Mouse (Mus musculus) CD8-positive naive resting alpha-beta T cell, adult 57 days (primary cell): ENCODE data around the gene Slc22a7. TPM values are rescaled to one million over a fixed set of nuclear protein-coding genes. Genes with fewer than 3 reads are reported as not detected.

Source experiments
- total RNA-seq: library from RNA; stranded (reverse); gene quantifications from one replicate; pipeline ENCODE4 v1.2.4, GENCODE M21; 2023

Slc22a7 gene
- total RNA-seq = not detected

GRCm38 (mm10) chr17:46438298-46438873 lies at the start of gene Slc22a7:
Slc22a7 (minus strand) TSS chr17:46438457.

DNA sequence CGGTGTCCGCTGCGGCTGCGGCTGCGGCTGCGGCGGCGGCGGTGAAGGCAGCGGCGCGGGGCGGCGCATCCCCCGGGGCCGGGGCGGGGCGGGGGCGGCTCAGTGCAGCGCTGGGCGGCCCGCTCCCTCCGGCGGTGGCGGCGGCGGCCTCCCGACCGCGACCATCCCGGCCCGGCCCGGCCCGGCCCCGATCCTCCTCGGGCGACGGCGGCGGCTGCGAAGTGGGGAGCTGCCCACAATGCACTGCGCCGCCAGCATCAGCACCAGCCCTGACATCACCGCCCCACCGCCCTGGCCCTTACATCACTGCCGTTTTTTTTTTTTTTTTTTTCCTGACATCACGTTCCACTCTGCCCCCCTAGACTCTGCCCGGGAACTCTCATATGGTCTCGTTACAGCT lies 49.2 kb upstream of the Slc22a7 start, which contains the start of gene Ttbk1:
Gene Ttbk1, minus strand, starts transcription at position 245 of the 400 bp plus-strand sequence.

DNA sequence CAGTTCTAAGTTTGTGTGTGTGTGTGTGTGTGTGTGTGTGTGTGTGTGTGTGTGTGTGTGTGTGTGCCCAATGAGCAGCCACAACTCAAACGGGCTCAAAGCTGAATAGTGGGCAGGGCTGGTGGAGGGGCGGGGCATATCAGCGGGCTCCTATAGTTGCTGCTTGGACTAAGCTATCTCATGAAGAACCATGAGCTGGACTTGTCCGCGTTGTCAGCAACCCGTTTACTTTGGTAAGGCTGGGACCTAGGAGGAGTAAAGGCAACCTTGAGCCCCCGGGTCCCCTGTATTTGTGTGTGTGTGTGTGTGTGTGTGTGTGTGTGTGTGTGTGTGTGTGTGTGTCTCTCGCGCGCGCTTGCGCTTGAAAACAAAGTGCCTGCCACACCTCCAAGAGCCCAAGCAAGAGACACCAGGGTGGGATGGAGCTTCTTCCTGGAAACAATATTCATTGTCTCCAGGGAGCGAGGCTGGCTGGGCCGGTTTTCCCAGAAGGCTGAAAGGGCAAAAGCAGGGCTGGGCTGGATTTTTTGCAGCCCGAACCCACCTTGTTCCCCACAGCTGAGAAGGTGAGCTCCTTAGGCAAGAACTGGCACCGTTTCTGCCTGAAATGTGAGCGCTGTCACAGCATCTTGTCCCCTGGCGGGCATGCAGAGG lies 9.4 kb downstream of the Slc22a7 start, which contains the start of gene Crip3:
Gene Crip3, plus strand, starts transcription at position 166 of the 654 bp plus-strand sequence.

GRCm38 (mm10) chr17:46383294-46384060 lies 54.8 kb downstream of the Slc22a7 start, which contains the start of gene Zfp318:
Zfp318 (plus strand) TSS chr17:46383731.

Other genes with a start within 250 kb of the Slc22a7 start
- 12.9 TPM for gene Polh, start 235.8 kb downstream of the Slc22a7 start, total RNA-seq
- gene Xpo5, start 235.7 kb downstream of the Slc22a7 start, total RNA-seq = 35.8 TPM
- 64.0 TPM for gene Polr1c, start 190.4 kb downstream of the Slc22a7 start, total RNA-seq
- gene Yipf3, start 190.4 kb downstream of the Slc22a7 start, total RNA-seq = 91.2 TPM
- gene Lrrc73, start 184.9 kb downstream of the Slc22a7 start, total RNA-seq = 1.4 TPM
- gene Tjap1, start 155.4 kb downstream of the Slc22a7 start, total RNA-seq = 44.1 TPM
- not detected for gene Dlk2, start 141.0 kb downstream of the Slc22a7 start, total RNA-seq
- gene Abcc10, start 110.1 kb downstream of the Slc22a7 start, total RNA-seq = 14.4 TPM
- 56.7 TPM for gene Zfp318, start 54.7 kb downstream of the Slc22a7 start, total RNA-seq
- gene Crip3, start 9.5 kb downstream of the Slc22a7 start, total RNA-seq = not detected
- gene Ttbk1, start 49.2 kb upstream of the Slc22a7 start, total RNA-seq = 0.18 TPM
- gene Dnph1, start 58.3 kb upstream of the Slc22a7 start, total RNA-seq = not detected
- gene Cul9, start 107.9 kb upstream of the Slc22a7 start, total RNA-seq = 20.4 TPM
- 66.8 TPM for gene Srf, start 117.7 kb upstream of the Slc22a7 start, total RNA-seq
- gene Ptk7, start 191.0 kb upstream of the Slc22a7 start, total RNA-seq = not detected
- 15.0 TPM for gene Klc4, start 207.6 kb upstream of the Slc22a7 start, total RNA-seq
- 31.6 TPM for gene Mrpl2, start 207.8 kb upstream of the Slc22a7 start, total RNA-seq
- gene Cul7, start 211.9 kb upstream of the Slc22a7 start, total RNA-seq = 7.3 TPM
- gene Rrp36, start 235.9 kb upstream of the Slc22a7 start, total RNA-seq = 34.8 TPM
- 31.5 TPM for gene Mea1, start 240.3 kb upstream of the Slc22a7 start, total RNA-seq
- 46.1 TPM for gene Klhdc3, start 242.5 kb upstream of the Slc22a7 start, total RNA-seq